Mouse (Mus musculus) left cerebral cortex, postnatal 25 days (tissue): Measurements from ENCODE around the gene Cnot6l. TPM values are rescaled to one million over a fixed set of nuclear protein-coding genes. Genes with fewer than 3 reads are reported as not detected.

Experiments used
- DNase-seq, 2 experiments: peaks; one replicate each; pipeline ENCODE4 v3.0.0; 2022; ENCODE audit warnings: low spot score in 2 of 2, mixed read lengths in 1 of 2
- intact Hi-C: fragments of 180-260 bp; cut with DNase I; formaldehyde crosslinking; loops from one replicate; pipeline ENCODE4 v1.15.1; 2025
- total RNA-seq, 2 experiments: library from RNA; stranded (reverse); gene quantifications; 2 replicates each; pipeline ENCODE4 v1.2.3; 2021

Gene Cnot6l
- total RNA-seq, 2 experiments from 2014 or later = 76.9 to 84.6 TPM

- intact Hi-C loops = no loop called here
- DNase-seq = peak; percentile 76 to 80
These were observed 1.3 kb downstream of the Cnot6l start for GRCm38 (mm10) chr5:96162399-96163331.

- peak; percentile 60 to 73 for DNase-seq
- intact Hi-C loops = loop anchor here (1.0 kb wide), 1 partner anchor 49 kb away; no protein-coding TSS in a partner anchor
These were observed 2.2 kb downstream of the Cnot6l start for GRCm38 (mm10) chr5:96161578-96162398.

GRCm38 (mm10) chr5:96161263-96161577 is 2.8 kb downstream of the Cnot6l start:
- DNase-seq = no peak

GRCm38 (mm10) chr5:96160467-96161262 is 3.3 kb downstream of the Cnot6l start:
- intact Hi-C loops = loop anchor here (1.0 kb wide), 1 partner anchor 50 kb away; no protein-coding TSS in a partner anchor
- DNase-seq = peak; percentile 38 to 39

More at GRCm38 (mm10) chr5:96161263-96161577, 2.8 kb downstream of the Cnot6l start:
- intact Hi-C loops = loop anchor here (1.0 kb wide), 1 partner anchor 49 kb away; no protein-coding TSS in a partner anchor

DNA sequence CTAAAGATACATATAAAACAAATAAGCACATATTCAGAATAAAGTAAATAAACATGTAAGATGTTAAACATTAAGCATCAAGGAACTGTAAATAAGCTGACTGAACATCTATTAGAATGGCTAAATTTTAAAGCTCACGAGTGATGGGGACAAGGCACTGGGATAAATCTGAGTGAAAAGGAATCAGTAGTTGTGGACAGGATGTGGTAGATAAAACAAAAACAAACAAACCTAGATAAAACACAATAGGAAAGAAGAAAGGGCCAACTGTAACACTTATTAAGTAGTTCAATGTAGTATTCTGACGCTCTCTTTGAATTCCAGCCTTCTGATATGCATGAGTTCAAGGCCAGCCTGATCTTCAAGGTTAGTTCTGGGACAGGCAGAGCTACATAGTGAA is 21.6 kb downstream of the Cnot6l start:
- intact Hi-C loops = no loop called here
- DNase-seq = no peak

- no peak for DNase-seq
- intact Hi-C loops = no loop called here
These were observed 33.3 kb downstream of the Cnot6l start for GRCm38 (mm10) chr5:96130683-96131082.

DNA sequence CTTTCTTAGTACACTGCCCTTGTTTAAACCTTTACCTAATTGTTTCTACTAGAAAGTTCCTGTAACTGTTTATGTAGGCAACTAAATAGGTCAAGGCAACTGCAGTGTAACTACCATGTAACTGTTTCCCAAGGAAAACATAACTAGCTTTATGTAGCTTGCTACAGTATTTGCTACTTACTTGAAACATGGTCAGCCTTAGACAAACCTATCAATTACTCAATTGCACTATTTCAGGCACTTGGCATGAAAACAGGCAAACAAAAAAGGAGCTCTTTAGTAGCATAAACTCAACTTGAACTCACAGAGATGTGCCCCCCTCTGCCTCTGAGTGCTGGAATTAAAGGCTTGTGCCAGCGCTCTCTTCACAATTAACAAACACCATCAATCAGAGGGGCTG is 37.1 kb downstream of the Cnot6l start:
- no peak for DNase-seq

DNA sequence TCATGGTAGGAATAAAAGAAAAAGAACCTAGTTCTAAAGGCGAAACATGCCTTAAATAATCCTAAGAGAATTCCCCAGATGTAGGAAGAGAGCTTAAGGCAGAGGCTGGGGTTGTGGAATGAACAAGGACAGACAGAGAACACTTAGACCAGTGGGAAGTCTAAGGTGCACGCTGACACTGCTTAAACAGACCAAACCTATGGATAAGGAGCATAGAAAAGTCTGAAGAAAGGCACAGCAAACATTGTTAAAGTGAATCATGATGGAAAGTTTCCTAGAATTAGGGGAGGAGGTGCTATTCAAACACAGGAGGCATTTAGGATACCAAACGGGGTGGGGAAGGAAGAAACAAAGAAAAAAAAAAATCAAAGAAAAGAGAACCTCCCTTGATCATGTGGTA is 49.0 kb downstream of the Cnot6l start:
- DNase-seq = no peak
- intact Hi-C loops = no loop called here

More for the DNA sequence above, 37.1 kb downstream of the Cnot6l start:
- intact Hi-C loops = no loop called here

DNA sequence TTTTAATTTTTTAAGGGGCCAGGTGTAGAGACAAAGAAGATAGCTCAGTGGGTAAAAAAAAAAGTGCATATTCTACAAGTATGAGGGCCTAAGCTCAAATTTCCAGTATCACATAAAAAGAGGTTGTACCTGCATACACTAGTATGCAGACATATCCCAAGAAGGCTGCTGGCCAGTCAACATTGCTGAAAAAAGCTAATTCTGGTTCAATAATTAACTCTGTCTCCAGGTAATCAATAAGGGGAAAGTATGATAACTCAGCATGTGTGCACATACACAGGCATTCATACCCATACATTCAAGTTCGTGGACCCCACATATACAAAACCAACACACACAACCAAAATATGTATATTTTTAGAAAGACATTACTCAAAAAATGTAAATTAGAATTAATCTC is 59.3 kb downstream of the Cnot6l start:
- no peak for DNase-seq
- intact Hi-C loops = no loop called here

DNA sequence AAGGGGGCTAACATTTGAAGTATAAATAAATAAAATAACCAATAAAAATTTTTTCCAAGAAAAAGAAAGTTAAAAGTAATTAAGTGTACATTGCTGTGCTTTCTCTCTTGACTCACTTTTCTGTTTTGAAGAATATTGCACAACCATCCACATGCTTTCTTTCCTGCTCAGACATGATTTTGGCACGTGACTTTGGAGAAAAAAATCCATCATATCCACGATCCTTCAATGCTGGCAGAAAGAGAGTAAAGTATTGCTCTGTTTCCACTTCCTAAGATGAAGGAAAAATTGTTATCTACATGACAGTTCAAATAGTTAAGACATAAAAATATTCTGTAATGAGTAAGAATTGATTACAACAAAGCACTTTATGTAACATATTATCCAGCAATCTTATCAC is 72.5 kb downstream of the Cnot6l start:
- intact Hi-C loops = no loop called here

GRCm38 (mm10) chr5:96085324-96085723 is 78.6 kb downstream of the Cnot6l start:
- intact Hi-C loops = no loop called here
- no peak for DNase-seq

More for the DNA sequence above, 72.5 kb downstream of the Cnot6l start:
- DNase-seq = no peak

GRCm38 (mm10) chr5:96079026-96079425 is 84.9 kb downstream of the Cnot6l start:
- no peak for DNase-seq
- intact Hi-C loops = no loop called here

- DNase-seq = no peak
- intact Hi-C loops = no loop called here
These were observed 98.4 kb downstream of the Cnot6l start for GRCm38 (mm10) chr5:96065591-96065990.

DNA sequence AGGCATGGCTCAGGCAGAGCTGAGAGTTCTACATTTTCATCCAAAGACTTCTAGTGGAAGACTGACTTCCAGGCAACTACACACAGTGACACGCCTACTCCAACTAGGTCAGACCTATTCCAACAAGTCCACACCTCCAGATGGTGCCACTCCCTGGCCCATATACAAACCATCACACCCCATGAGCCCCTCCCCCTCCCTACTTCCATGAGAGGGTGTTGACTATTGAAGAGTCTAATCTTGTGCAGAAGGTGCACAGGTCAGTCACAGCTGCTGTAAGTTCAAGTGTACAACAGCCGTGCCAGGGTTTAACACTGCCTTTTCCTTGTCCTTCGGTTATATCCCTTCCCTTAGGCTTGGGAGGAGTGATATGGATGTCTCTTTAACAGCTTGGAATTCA is 121.5 kb downstream of the Cnot6l start:
- intact Hi-C loops = no loop called here
- DNase-seq = no peak

DNA sequence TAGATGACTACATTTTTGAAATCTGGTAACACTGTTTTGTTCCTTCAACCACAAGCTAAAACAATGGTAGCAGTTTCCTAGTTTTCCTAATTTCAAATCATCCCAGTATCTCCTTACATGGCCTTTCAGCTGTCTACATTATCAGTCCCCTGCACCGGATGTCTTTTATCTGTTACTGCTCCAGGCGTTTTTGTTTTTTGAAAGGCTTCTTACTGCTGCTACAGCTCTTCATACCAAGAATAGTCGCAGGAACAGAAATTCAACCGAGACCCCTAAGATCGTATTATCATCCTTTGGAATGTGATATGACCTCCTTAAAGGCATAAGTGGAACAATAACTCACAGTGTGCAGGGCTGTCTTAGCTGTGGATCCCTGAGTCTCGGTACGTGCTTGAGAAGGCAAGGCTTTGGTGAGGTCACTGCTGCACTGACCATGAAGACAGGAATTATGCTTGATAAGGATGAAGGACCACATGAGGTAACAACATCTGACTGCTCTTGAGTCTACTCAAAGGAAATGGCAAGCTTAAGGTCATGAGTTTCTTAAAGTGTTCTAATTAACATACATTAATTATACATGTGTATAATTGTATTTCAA is 122.4 kb downstream of the Cnot6l start:
- no peak for DNase-seq
- intact Hi-C loops = no loop called here

GRCm38 (mm10) chr5:96039188-96039840 is 124.7 kb downstream of the Cnot6l start:
- no peak for DNase-seq
- intact Hi-C loops = loop anchor here (10.0 kb wide), 1 partner anchor 155 kb away; no protein-coding TSS in a partner anchor

GRCm38 (mm10) chr5:96037684-96038121 is 126.3 kb downstream of the Cnot6l start:
- intact Hi-C loops = loop anchor here (10.0 kb wide), 1 partner anchor 153 kb away; no protein-coding TSS in a partner anchor
- no peak for DNase-seq

DNA sequence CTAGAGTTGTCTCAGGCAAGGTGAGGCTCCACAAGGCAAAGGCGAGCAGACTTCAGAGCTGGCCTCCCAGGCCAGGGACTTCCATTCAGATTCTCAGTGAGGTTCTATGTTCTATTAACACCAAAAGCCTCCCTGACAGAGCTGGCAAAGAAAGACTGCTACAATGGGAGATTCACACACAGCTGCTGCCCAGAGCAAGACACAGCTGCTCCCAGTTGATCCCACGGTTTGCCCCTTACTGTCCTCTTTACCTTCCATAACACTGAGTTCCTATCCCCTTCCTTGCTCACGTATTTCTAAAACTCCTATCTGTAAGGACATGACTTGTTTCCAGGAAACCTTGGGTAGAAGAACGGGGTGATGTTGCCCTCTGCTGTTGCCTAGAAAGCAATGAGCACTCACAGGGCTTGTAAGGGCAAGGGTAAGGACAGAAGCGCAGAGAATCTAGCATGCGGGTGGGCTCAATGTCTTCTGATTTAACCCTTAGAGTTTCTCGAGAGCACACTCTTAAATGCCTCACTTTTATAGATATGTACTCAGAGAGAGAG is 127.8 kb downstream of the Cnot6l start:
- intact Hi-C loops = loop anchor here (10.0 kb wide), 1 partner anchor 151 kb away; no protein-coding TSS in a partner anchor
- peak in 1 of 2 experiments; percentile 31 for DNase-seq
